Mouse (Mus musculus): ENCODE measurements around the gene Cacng7. TPM values are rescaled to one million over a fixed set of nuclear protein-coding genes. Genes with fewer than 3 reads are reported as not detected.

The Cacng7 gene
- polyA plus RNA-seq, 1 experiment = 0.72 TPM

- no peak for TF ChIP-seq POLR2A (IDR thresholded peaks at IDR 0.05; ENCODE audit: insufficient read length, low read depth)
- no peak for TF ChIP-seq MYOD1 (IDR thresholded peaks at IDR 0.05; ENCODE audit: control insufficient read depth in 1 of 3, insufficient read length in 2 of 3, low read depth in 2 of 3)
- no peak for TF ChIP-seq MYOG (IDR thresholded peaks at IDR 0.05; ENCODE audit: control insufficient read depth in 1 of 3, insufficient read depth in 1 of 3, insufficient read length in 2 of 3, low read depth in 2 of 3)
- TF ChIP-seq REST (IDR thresholded peaks at IDR 0.05; ENCODE audit: insufficient read depth, insufficient read length) = no peak
- TF ChIP-seq USF1 (IDR thresholded peaks at IDR 0.05; ENCODE audit: low read depth) = no peak
- no peak for TF ChIP-seq MAX (IDR thresholded peaks at IDR 0.05; ENCODE audit: low read depth)
- Histone ChIP-seq H3K79me2 (ENCODE audit: control insufficient read depth, insufficient read depth) (no peaks in the 10 kb centered on the region), H3K4me2 (ENCODE audit: low read depth) (no peak overlapping the region), H3ac (ENCODE audit: control insufficient read depth, insufficient read length) (no peak overlapping the region), H3K27me3 (ENCODE audit: control insufficient read depth, insufficient read depth, insufficient read length) (no peaks in the 10 kb centered on the region), H3K36me3 (ENCODE audit: control insufficient read depth, insufficient read depth) (no peaks in the 10 kb centered on the region), H3K4me3 (no peak overlapping the region)
Observed at GRCm38 (mm10) chr7:3308646-3309045, 24.1 kb upstream of the Cacng7 start.

- TF ChIP-seq CEBPB (IDR thresholded peaks at IDR 0.05; ENCODE audit: insufficient read depth, poor library complexity, severe bottlenecking) (no peak), USF1 (IDR thresholded peaks at IDR 0.05; ENCODE audit: low read depth) (no peak), MYOG (IDR thresholded peaks at IDR 0.05; ENCODE audit: control insufficient read depth in 1 of 3, insufficient read depth in 1 of 3, insufficient read length in 2 of 3, low read depth in 2 of 3) (no peak), MAX (IDR thresholded peaks at IDR 0.05; ENCODE audit: low read depth) (no peak), MYOD1 (IDR thresholded peaks at IDR 0.05; ENCODE audit: control insufficient read depth in 1 of 3, insufficient read length in 2 of 3, low read depth in 2 of 3) (no peak)
- H3K4me3 ChIP-seq = no peak overlapping the region
- no peaks in the 10 kb centered on the region for H3K27me3 ChIP-seq (ENCODE audit: control insufficient read depth, insufficient read depth, insufficient read length)
- no peak overlapping the region for H3ac ChIP-seq (ENCODE audit: control insufficient read depth, insufficient read length)
- H3K79me2 ChIP-seq (ENCODE audit: control insufficient read depth, insufficient read depth) = no peaks in the 10 kb centered on the region
- H3K36me3 ChIP-seq (ENCODE audit: control insufficient read depth, insufficient read depth) = no peaks in the 10 kb centered on the region
- no peak overlapping the region for H3K4me2 ChIP-seq (ENCODE audit: low read depth)
Observed at GRCm38 (mm10) chr7:3310233-3310632, 22.5 kb upstream of the Cacng7 start.

- TF ChIP-seq POLR2A (IDR thresholded peaks at IDR 0.05; ENCODE audit: insufficient read length, low read depth) = no peak
- TF ChIP-seq TCF12 (IDR thresholded peaks at IDR 0.05; ENCODE audit: insufficient read depth, poor library complexity, severe bottlenecking) = no peak
- no peak for TF ChIP-seq TCF3 (IDR thresholded peaks at IDR 0.05; ENCODE audit: insufficient read length, low read depth)
- no peak for TF ChIP-seq SRF (IDR thresholded peaks at IDR 0.05; ENCODE audit: control insufficient read depth, insufficient read length, low read depth)
- TF ChIP-seq MAX (IDR thresholded peaks at IDR 0.05; ENCODE audit: low read depth) = no peak
- no peak for TF ChIP-seq REST (IDR thresholded peaks at IDR 0.05; ENCODE audit: insufficient read depth, insufficient read length)
- Histone ChIP-seq H3K79me2 (ENCODE audit: control insufficient read depth, insufficient read depth) (no peaks in the 10 kb centered on the region), H3ac (ENCODE audit: control insufficient read depth, insufficient read length) (no peak overlapping the region)
Observed at GRCm38 (mm10) chr7:3313571-3313970, 19.2 kb upstream of the Cacng7 start.

GRCm38 (mm10) chr7:3314121-3314520 is 18.6 kb upstream of the Cacng7 start:
- Histone ChIP-seq H3K4me2 (ENCODE audit: low read depth) (no peak overlapping the region), H3K4me3 (no peak overlapping the region), H3K36me3 (ENCODE audit: control insufficient read depth, insufficient read depth) (no peaks in the 10 kb centered on the region), H3K27me3 (ENCODE audit: control insufficient read depth, insufficient read depth, insufficient read length) (no peaks in the 10 kb centered on the region), H3ac (ENCODE audit: control insufficient read depth, insufficient read length) (no peak overlapping the region), H3K79me2 (ENCODE audit: control insufficient read depth, insufficient read depth) (no peaks in the 10 kb centered on the region)
- no peak for TF ChIP-seq TCF12 (IDR thresholded peaks at IDR 0.05; ENCODE audit: insufficient read depth, poor library complexity, severe bottlenecking)
- no peak for TF ChIP-seq MYOD1 (IDR thresholded peaks at IDR 0.05; ENCODE audit: control insufficient read depth in 1 of 3, insufficient read length in 2 of 3, low read depth in 2 of 3)
- TF ChIP-seq TCF3 (IDR thresholded peaks at IDR 0.05; ENCODE audit: insufficient read length, low read depth) = no peak

More at GRCm38 (mm10) chr7:3313571-3313970, 19.2 kb upstream of the Cacng7 start:
- Histone ChIP-seq H3K4me2 (ENCODE audit: low read depth) (no peak overlapping the region), H3K27me3 (ENCODE audit: control insufficient read depth, insufficient read depth, insufficient read length) (no peaks in the 10 kb centered on the region), H3K4me3 (no peak overlapping the region), H3K36me3 (ENCODE audit: control insufficient read depth, insufficient read depth) (no peaks in the 10 kb centered on the region)

- TF ChIP-seq REST (IDR thresholded peaks at IDR 0.05; ENCODE audit: insufficient read depth, insufficient read length) = no peak
- TF ChIP-seq SRF (IDR thresholded peaks at IDR 0.05; ENCODE audit: control insufficient read depth, insufficient read length, low read depth) = no peak
- TF ChIP-seq USF1 (IDR thresholded peaks at IDR 0.05; ENCODE audit: low read depth) = no peak
- no peak for TF ChIP-seq POLR2AphosphoS2 (IDR thresholded peaks at IDR 0.05; ENCODE audit: insufficient read length, low read depth)
- no peak for TF ChIP-seq TCF12 (IDR thresholded peaks at IDR 0.05; ENCODE audit: insufficient read depth, poor library complexity, severe bottlenecking)
- TF ChIP-seq TCF3 (IDR thresholded peaks at IDR 0.05; ENCODE audit: insufficient read length, low read depth) = no peak
- no peak for TF ChIP-seq CEBPB (IDR thresholded peaks at IDR 0.05; ENCODE audit: insufficient read depth, poor library complexity, severe bottlenecking)
- Histone ChIP-seq H3K27me3 (ENCODE audit: control insufficient read depth, insufficient read depth, insufficient read length) (no peaks in the 10 kb centered on the region), H3K36me3 (ENCODE audit: control insufficient read depth, insufficient read depth) (no peaks in the 10 kb centered on the region), H3K4me3 (no peak overlapping the region), H3K4me2 (ENCODE audit: low read depth) (no peak overlapping the region), H3ac (ENCODE audit: control insufficient read depth, insufficient read length) (no peak overlapping the region), H3K79me2 (ENCODE audit: control insufficient read depth, insufficient read depth) (no peaks in the 10 kb centered on the region)
Observed at GRCm38 (mm10) chr7:3317704-3318103, 15.1 kb upstream of the Cacng7 start.

GRCm38 (mm10) chr7:3320856-3321255 is 11.9 kb upstream of the Cacng7 start:
- Histone ChIP-seq H3ac (ENCODE audit: control insufficient read depth, insufficient read length) (no peak overlapping the region), H3K4me3 (no peak overlapping the region), H3K36me3 (ENCODE audit: control insufficient read depth, insufficient read depth) (no peaks in the 10 kb centered on the region), H3K4me2 (ENCODE audit: low read depth) (no peak overlapping the region), H3K79me2 (ENCODE audit: control insufficient read depth, insufficient read depth) (no peaks in the 10 kb centered on the region), H3K27me3 (ENCODE audit: control insufficient read depth, insufficient read depth, insufficient read length) (no peaks in the 10 kb centered on the region)
- TF ChIP-seq USF1 (IDR thresholded peaks at IDR 0.05; ENCODE audit: low read depth) (no peak), CEBPB (IDR thresholded peaks at IDR 0.05; ENCODE audit: insufficient read depth, poor library complexity, severe bottlenecking) (no peak), MYOD1 (IDR thresholded peaks at IDR 0.05; ENCODE audit: control insufficient read depth in 1 of 3, insufficient read length in 2 of 3, low read depth in 2 of 3) (no peak), REST (IDR thresholded peaks at IDR 0.05; ENCODE audit: insufficient read depth, insufficient read length) (no peak), E2F4 (IDR thresholded peaks at IDR 0.05; ENCODE audit: insufficient read depth) (no peak), TCF12 (IDR thresholded peaks at IDR 0.05; ENCODE audit: insufficient read depth, poor library complexity, severe bottlenecking) (no peak), TCF3 (IDR thresholded peaks at IDR 0.05; ENCODE audit: insufficient read length, low read depth) (no peak), MAX (IDR thresholded peaks at IDR 0.05; ENCODE audit: low read depth) (no peak), MYOG (IDR thresholded peaks at IDR 0.05; ENCODE audit: control insufficient read depth in 1 of 3, insufficient read depth in 1 of 3, insufficient read length in 2 of 3, low read depth in 2 of 3) (no peak)
